Mouse (Mus musculus): ENCODE data around the gene Spag9.

- no peak for TF ChIP-seq CTCF (IDR thresholded peaks at IDR 0.05; ENCODE audit: insufficient read depth, low read depth, low read length)
- no peak for TF ChIP-seq POLR2A (IDR thresholded peaks at IDR 0.05; ENCODE audit: insufficient read depth, low read depth, low read length)
Observed at GRCm38 (mm10) chr11:94169596-94169995, 173.7 kb downstream of the Spag9 start.
